ENCODE assay signal across 8 mouse cellular contexts in genomic region chr7:4471179-4471555, GRCm38 (mm10). TPM values are rescaled to one million over a fixed set of nuclear protein-coding genes. Genes with fewer than 3 reads are reported as not detected.
DNase-seq lines count a peak whose midpoint lies in the region; ATAC-seq lines count a peak whose summit lies in the region.

No protein-coding gene starts in this region.

- no peaks in the 10 kb centered on the region for H3K9me3 ChIP-seq in neural tube, embryonic 14.5 days (ENCODE audit: control insufficient read depth, low read length)

- ATAC-seq in hematopoietic stem cell, adult 5-6 weeks (replicated peaks in 1 of 2; ENCODE audit: insufficient read depth in 1 of 2, low FRiP score in 2 of 2, low TSS enrichment in 1 of 2, low read depth in 1 of 2, poor library complexity in 2 of 2, severe bottlenecking in 2 of 2): peak; percentile 55 to 58; a peak in 3 of 4 replicates
- peak; percentile 88 for ATAC-seq in neural tube, embryonic 14.5 days (ENCODE audit: low read depth)

- H3K4me1 ChIP-seq in neural tube, embryonic 14.5 days (ENCODE audit: control insufficient read depth, insufficient read depth, low read length): peaks cover 6% of the 10 kb centered on the region; the same call in 1 of the 2 replicates

- peak overlapping the region; percentile 39 for H3K4me3 ChIP-seq in neural tube, embryonic 14.5 days (ENCODE audit: low read depth, low read length)

- peak overlapping the region; percentile 79 for H3K4me2 ChIP-seq in neural tube, embryonic 14.5 days (ENCODE audit: low read depth, low read length)

- H3K36me3 ChIP-seq in neural tube, embryonic 14.5 days (ENCODE audit: control insufficient read depth, insufficient read depth, low read length): no peaks in the 10 kb centered on the region

- H3K9ac ChIP-seq in neural tube, embryonic 14.5 days (replicated peaks; ENCODE audit: low read depth, low read length): peak overlapping the region; percentile 46

- peaks cover 16% of the 10 kb centered on the region for H3K27me3 ChIP-seq in neural tube, embryonic 14.5 days (ENCODE audit: control insufficient read depth, insufficient read depth, low read length)

- no peak overlapping the region for H3K27ac ChIP-seq in neural tube, embryonic 14.5 days (ENCODE audit: low read depth, low read length)

- DNase-seq in Muller cell, postnatal 12 days (ENCODE audit: inconsistent ontology term): peak; percentile 84
- peak; percentile 68 for DNase-seq in cerebellum, adult 9-10 months
- DNase-seq in frontal cortex, adult 2 months (ENCODE audit: extremely low spot score in 1 of 2, low spot score in 1 of 2): peak; percentile 58 to 93
- peak; percentile 73 to 85 for DNase-seq in layer of hippocampus, adult 8-10 months (ENCODE audit: low spot score in 2 of 2)
- peak; percentile 81 to 83 for DNase-seq in lung, adult 18-20 months
- peak; percentile 65 for DNase-seq in thymus, postnatal 4 days

- WGBS in neural tube, embryonic 14.5 days: 1% methylated on average over 24 of the region's 24 CpGs

RNA-seq across cellular contexts. Expression of gene Eps8l1, which starts 10.7 kb away (rescaled TPM):
- polyA plus RNA-seq in frontal cortex, adult 2 months (2012; rRNA removed): 8.2 and 27.7 TPM in 2 replicates
- total RNA-seq in hematopoietic stem cell, adult 5-6 weeks (2017): 5.1 and 17.1 TPM in 2 replicates
- 1 to 10 TPM; 6.1 to 9.1 (median 6.2) TPM for total RNA-seq in layer of hippocampus, adult 8-10 months (2022)
- polyA plus RNA-seq in neural tube, embryonic 14.5 days (2014; fragmentation: Nextera tagmentation; extraction: Ambion mirVana): 5.9 and 6.9 TPM in 2 replicates

RNA-seq across cellular contexts. Expression of gene Rdh13, which starts 25.7 kb away (rescaled TPM):
- polyA plus RNA-seq in frontal cortex, adult 2 months (2012; rRNA removed): 29.2 and 33.6 TPM in 2 replicates
- total RNA-seq in hematopoietic stem cell, adult 5-6 weeks (2017): 14.4 and 25.2 TPM in 2 replicates
- total RNA-seq in layer of hippocampus, adult 8-10 months (2022): 10 to 100 TPM; 27.0 to 31.7 (median 30.2) TPM
- 43.7 and 44.6 TPM in 2 replicates for polyA plus RNA-seq in neural tube, embryonic 14.5 days (2014; fragmentation: Nextera tagmentation; extraction: Ambion mirVana)

RNA-seq across cellular contexts. Expression of gene Ppp1r12c, which starts 30.3 kb away (rescaled TPM):
- polyA plus RNA-seq in frontal cortex, adult 2 months (2012; rRNA removed): 102 and 135 TPM in 2 replicates
- total RNA-seq in hematopoietic stem cell, adult 5-6 weeks (2017): 134 and 190 TPM in 2 replicates
- 100 to 1,000 TPM; 143 to 158 (median 147) TPM for total RNA-seq in layer of hippocampus, adult 8-10 months (2022)
- polyA plus RNA-seq in neural tube, embryonic 14.5 days (2014; fragmentation: Nextera tagmentation; extraction: Ambion mirVana): 48.6 and 52.4 TPM in 2 replicates

RNA-seq across cellular contexts. Expression of gene Tnnt1, which starts 45.0 kb away (rescaled TPM):
- 10.7 and 12.6 TPM in 2 replicates for polyA plus RNA-seq in frontal cortex, adult 2 months (2012; rRNA removed)
- 8.2 and 11.1 TPM in 2 replicates for total RNA-seq in hematopoietic stem cell, adult 5-6 weeks (2017)
- total RNA-seq in layer of hippocampus, adult 8-10 months (2022): 1 to 10 TPM; 1.3 to 4.0 (median 2.0) TPM
- 2.8 and 4.9 TPM in 2 replicates for polyA plus RNA-seq in neural tube, embryonic 14.5 days (2014; fragmentation: Nextera tagmentation; extraction: Ambion mirVana)

RNA-seq across cellular contexts. Expression of gene Tnni3, which starts 52.9 kb away (rescaled TPM):
- polyA plus RNA-seq in frontal cortex, adult 2 months (2012; rRNA removed): 8.3 and 12.1 TPM in 2 replicates
- total RNA-seq in hematopoietic stem cell, adult 5-6 weeks (2017): 7.0 and 7.1 TPM in 2 replicates
- total RNA-seq in layer of hippocampus, adult 8-10 months (2022): 1 to 10 TPM in 1 of 4 experiments, not detected in 3; 1.3 TPM
- polyA plus RNA-seq in neural tube, embryonic 14.5 days (2014; fragmentation: Nextera tagmentation; extraction: Ambion mirVana): 0.84 and 2.0 TPM in 2 replicates
